Mouse (Mus musculus): Measurements from ENCODE around the gene Meox2.
"Not testable (repeated sequence)": the region's sequence is repeated elsewhere in the genome, so short reads cannot be mapped to it uniquely, and the experiment has no call there.

The Meox2 gene

GRCm38 (mm10) chr12:37108390-37108738 lies at the start of gene Meox2:
TSS of gene Meox2 (plus strand) at chr12:37108540.
- DNase-seq (ENCODE audit: low spot score), result no peak

- DNase-seq (ENCODE audit: low spot score), result no peak
Observed at GRCm38 (mm10) chr12:37072636-37073035, 35.7 kb upstream of the Meox2 start.

GRCm38 (mm10) chr12:37077308-37077707 lies 31.0 kb upstream of the Meox2 start:
- DNase-seq (ENCODE audit: low spot score), result no peak

GRCm38 (mm10) chr12:37080005-37080404 lies 28.3 kb upstream of the Meox2 start:
- not testable (repeated sequence) for DNase-seq (ENCODE audit: low spot score)

- DNase-seq (ENCODE audit: low spot score), result no peak
Observed at GRCm38 (mm10) chr12:37106541-37106940, 1.8 kb upstream of the Meox2 start.

GRCm38 (mm10) chr12:37107150-37107549 lies 1.2 kb upstream of the Meox2 start:
- no peak for DNase-seq (ENCODE audit: low spot score)

GRCm38 (mm10) chr12:37107713-37108389 lies 489 bp upstream of the Meox2 start:
- DNase-seq (ENCODE audit: low spot score), result no peak

GRCm38 (mm10) chr12:37108819-37109473 lies 606 bp downstream of the Meox2 start:
- no peak for DNase-seq (ENCODE audit: low spot score)

GRCm38 (mm10) chr12:37109474-37110012 lies 1.2 kb downstream of the Meox2 start:
- no peak for DNase-seq (ENCODE audit: low spot score)

GRCm38 (mm10) chr12:37110977-37111376 lies 2.6 kb downstream of the Meox2 start:
- no peak for DNase-seq (ENCODE audit: low spot score)

- DNase-seq (ENCODE audit: low spot score), result no peak
Observed at GRCm38 (mm10) chr12:37119246-37119645, 10.9 kb downstream of the Meox2 start.

- DNase-seq (ENCODE audit: low spot score), result no peak
Observed at GRCm38 (mm10) chr12:37123763-37124162, 15.4 kb downstream of the Meox2 start.

GRCm38 (mm10) chr12:37142080-37142703 lies 33.9 kb downstream of the Meox2 start:
- DNase-seq (ENCODE audit: low spot score), result no peak

- no peak for DNase-seq (ENCODE audit: low spot score)
Observed at GRCm38 (mm10) chr12:37143879-37144278, 35.5 kb downstream of the Meox2 start.

GRCm38 (mm10) chr12:37167742-37168141 lies 59.4 kb downstream of the Meox2 start:
- DNase-seq (ENCODE audit: low spot score), result no peak

- no peak for DNase-seq (ENCODE audit: low spot score)
Observed at GRCm38 (mm10) chr12:37173324-37173723, 65.0 kb downstream of the Meox2 start.

GRCm38 (mm10) chr12:37183689-37184088 lies 75.3 kb downstream of the Meox2 start:
- DNase-seq (ENCODE audit: low spot score), result no peak

- no peak for DNase-seq (ENCODE audit: low spot score)
Observed at GRCm38 (mm10) chr12:37188940-37189488, 80.7 kb downstream of the Meox2 start.

All from c-Kit-positive CD71-positive TER-119-positive erythroid progenitor cells, embryonic 14.5 days (primary cell).